Mouse (Mus musculus): Measurements from ENCODE around the gene Gm29666.
"Not testable (repeated sequence)": the region's sequence is repeated elsewhere in the genome, so short reads cannot be mapped to it uniquely, and the experiment has no call there.

Gm29666 gene

DNA sequence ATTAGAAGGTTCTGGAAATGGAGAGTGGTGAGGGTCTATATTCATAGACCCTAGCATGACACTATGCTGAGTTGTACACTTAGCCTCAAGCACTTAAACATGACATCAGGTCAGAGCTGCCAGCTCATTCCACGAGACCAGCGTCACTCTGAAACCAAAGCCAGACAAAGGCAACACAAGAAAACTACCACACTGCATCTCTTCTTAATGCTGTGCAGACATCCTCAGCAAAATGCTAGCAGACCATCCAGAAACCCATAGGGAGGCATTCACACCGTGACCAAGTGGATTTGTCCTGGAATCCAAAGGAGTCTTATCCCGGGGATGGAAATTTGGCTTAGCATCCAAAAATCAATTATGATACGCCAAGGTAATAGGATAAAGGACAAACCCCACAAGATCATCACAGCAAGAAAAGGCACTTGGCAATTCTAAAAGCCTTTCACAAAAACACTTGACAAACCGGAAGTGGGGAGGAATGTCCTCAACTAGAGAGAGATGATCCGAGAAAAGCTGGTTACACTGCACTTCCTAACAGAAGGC lies 15.9 kb downstream of the Gm29666 start:
- in situ Hi-C loops (cut with MseI, MboI): no loop called here

DNA sequence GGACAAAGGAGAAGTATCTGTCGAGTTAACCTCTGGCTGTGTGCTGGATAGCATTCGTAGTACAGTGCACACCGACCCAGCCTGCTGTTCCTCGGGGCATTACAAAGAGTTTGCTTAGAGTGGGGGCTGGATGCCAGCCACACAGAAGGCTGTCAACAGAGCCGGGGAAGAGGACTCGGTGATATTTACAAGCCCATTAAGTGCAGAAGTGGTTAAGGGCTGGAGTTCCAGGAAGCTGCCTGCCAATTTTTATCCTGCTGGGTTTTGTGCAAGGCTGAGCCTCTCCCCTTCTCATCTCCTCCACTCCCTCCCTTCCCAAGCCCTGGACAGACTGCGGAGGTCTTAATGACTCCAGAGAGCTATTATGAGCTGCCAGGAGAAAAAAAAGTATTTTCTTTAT lies 21.8 kb downstream of the Gm29666 start:
- in situ Hi-C loops (cut with MseI, MboI): no loop called here

DNA sequence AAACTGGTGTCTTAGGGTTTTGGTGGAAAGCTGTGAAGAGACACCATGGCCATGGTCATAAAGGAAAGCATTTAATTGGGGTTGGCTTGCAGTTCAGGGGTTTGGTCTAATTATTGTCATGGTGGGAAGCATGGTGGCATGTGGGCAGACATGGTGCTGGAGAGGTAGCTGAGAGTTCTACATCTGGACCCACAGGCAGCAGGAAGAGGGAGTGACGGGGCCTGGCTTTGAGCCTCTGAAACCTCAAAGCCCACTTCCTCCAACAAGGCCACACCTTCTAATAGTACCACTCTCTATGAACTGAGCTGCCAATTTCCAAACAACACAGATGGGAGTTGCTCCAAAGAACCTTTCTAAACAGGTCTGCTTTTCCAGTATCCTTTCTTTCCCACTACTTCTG lies 23.2 kb downstream of the Gm29666 start:
- in situ Hi-C loops (cut with MseI, MboI): no loop called here

DNA sequence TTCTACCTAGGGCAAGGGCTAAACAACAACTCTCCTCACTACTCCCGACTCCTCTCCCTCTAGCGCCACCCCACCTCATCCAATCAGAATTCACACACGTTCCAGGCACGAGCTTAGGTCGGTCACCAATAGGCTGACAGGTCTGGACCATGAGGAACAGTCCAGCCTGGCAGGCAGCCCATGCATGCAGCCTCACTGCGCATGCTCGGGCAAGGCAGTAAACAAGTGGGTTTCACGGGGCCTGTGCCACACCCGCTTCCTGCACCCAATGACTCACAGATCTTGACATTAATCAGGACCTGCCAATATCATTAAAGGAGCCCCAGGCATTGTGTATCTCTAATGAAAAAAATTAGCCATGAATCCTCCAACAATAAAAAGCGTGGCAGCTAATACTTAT lies 23.6 kb downstream of the Gm29666 start:
- in situ Hi-C loops (cut with MseI, MboI): not testable (repeated sequence)

DNA sequence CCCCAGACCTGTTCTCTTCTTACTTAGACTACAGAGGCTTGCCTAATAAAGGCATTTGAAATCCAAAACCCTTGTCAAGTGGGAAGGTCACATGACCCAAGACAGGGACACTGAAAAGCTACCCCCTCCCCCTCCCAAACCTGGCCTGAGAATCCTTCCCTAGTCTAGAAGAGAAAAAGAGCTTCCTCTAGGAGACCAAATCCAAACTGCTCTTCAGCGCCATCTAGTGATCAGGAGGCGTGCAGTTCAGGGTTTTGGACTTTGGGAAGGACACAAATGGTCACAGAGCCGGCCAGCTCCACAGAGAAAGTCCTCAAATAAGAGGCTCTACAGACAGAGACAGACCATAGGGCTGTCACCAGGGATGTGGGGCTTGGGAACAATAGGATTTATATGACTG lies 28.2 kb downstream of the Gm29666 start:
- in situ Hi-C loops (cut with MseI, MboI): no loop called here

DNA sequence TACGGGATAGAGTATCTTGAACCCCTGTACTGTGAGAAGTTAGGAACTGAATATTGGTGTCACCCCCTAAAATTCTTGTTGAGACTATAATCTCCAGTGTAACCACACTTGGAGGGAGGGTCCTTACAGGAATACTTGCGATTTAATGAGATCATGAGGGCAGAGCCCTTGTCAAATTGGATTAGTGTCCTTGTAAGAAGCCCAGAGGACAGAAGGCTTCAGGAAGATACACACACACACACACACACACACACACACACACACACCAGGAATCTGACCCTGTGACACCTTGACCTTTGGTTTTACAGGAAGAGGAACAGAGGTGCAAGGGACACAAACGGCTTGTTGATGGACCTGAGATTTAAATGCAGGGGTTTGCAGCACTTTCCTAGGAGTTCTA lies 28.6 kb downstream of the Gm29666 start:
- in situ Hi-C loops (cut with MseI, MboI): no loop called here

DNA sequence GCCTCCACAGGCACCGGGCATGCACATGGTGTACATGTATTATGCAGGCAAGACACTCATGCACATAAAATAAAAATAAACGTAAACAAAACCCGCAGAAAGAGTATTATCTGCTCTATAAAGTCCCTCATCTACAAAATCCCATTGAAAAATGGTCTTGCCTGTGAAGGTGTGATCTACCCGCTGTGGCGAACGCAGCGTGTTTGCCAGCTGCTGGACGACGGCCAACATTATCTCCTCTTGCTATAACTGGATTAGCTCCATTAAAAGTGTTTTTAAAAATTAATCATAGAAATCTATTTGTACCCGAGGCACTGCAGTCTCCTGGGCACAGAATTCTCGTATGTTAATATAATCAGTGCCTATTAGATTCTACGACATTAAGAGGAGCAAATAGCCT lies 31.8 kb downstream of the Gm29666 start:
- in situ Hi-C loops (cut with MseI, MboI): no loop called here

DNA sequence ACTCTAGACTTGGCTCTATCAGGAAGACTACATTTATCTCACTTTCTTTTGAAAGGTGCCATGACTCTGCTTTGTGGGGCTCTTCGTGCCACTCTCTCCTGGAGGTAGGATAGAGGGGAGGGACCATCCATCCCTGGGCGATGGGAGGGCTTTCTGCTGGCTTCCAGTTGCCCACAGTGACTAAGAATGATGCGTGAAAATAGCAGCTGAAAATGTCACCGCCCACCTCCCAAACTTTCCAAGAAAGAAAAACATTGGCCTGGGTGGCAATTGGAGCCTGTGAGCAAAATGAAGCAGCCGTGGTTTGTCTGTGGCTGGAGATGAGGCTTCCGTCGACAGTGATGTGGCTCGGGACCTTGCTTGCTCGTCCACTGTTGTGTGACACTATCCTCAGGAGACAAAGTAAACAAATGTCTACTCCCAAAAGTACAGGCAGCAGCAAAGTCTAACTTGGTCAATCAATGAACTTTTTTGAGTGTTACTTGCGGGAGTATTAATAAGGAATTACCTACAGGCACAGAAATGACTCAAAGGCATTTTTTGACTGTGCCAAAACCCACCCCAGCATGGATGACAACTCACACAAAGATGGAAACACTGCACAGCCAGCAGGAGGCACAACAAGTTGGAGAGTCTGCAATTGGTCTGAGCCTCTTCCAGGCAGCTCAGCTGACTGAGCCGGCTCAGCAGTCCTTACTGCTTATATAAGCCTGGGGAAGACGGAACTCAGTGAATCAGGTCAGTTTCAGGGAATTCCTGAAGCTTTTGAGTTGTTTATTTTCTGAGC lies 42.6 kb downstream of the Gm29666 start:
- in situ Hi-C loops (cut with MseI, MboI): no loop called here

DNA sequence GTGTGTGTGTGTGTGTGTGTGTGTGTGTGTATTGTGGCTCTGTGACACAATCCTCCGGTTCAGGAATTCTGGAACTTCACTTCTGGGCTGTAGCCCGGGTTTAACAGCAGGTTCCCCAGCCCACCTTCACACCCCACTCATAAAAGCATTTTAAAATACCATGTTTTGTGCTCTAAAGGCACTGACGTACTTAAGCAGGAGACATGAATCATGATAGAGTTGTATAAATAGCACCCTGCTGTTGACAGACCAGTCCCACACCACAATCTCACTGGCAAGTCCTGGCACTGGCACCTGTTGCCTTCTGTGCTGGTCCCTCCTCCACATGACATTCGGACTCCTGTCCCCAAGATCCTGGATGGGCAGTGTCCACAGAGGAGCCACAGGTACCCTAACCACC lies 46.0 kb downstream of the Gm29666 start:
- in situ Hi-C loops (cut with MseI, MboI): no loop called here

DNA sequence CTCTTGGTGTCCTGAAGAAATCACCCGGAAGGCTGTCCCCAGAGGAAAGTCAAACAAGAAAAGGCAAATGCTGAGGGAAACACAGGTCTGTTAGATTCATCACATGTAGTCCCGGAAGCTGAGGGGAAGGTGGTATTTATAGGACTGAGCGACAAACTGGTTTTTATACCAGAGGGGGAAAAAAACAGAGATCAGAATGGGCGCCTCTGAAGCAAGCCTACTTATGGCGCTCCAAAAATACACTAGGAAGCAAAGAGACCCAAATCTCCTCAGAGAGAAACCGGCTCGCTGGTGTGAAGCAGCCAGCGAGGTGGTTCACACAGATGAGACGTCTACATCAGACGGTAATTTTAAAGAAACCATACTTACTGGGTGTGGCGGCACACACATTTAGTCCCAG lies 46.8 kb downstream of the Gm29666 start:
- in situ Hi-C loops (cut with MseI, MboI): no loop called here

DNA sequence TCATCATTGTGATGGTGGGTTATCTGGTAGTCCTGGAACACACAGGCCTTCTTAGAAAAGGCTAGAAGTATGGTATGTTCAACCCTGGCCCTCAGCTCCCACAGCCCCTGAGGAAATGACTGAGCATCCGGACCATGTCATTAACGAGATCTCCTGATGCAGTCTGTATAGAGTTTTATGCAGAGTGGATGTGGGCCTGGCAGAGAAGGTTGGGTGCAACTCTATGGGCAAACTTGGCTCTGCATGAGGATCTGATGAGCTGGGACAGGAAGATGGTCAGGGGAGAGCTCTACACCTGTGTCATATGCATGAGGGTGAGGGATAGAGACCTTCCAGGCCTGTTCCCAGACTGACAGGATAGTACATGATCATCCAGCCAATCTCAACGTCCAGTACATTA lies 48.0 kb downstream of the Gm29666 start:
- in situ Hi-C loops (cut with MseI, MboI): no loop called here

DNA sequence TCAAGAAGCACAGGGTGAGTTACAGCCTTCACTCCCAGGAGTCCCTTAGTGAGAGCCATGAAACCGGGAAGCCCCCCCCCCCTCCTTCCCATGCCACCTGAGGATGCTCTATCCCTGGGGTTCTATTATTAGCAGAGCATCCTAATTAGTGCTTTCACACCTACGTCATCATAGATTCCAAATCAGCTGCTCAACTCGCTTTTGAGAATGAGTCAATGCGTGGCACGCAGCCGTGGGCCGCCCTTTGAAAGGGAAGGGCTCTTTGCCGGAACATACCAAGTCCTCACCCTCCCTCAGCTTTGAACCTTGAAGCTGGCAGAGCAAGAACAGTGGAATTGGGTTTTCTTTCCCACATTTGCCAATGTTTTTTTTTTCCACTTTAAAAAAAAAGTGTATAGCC lies 57.9 kb downstream of the Gm29666 start:
- in situ Hi-C loops (cut with MseI, MboI): no loop called here

All from mouse trophoblast stem cell (cell line).